Mouse (Mus musculus) heart, adult 2 months (tissue): ENCODE results near the gene Rap1b.

Experiments used
- CTCF ChIP-seq: fragments of 200-600 bp; IDR thresholded peaks from 2 replicates; pipeline ENCODE4 v1.8.1; 2022; ENCODE audit warnings: antibody characterized with exemption, mild to moderate bottlenecking, moderate library complexity
- EP300 ChIP-seq: fragments of 200-500 bp; IDR thresholded peaks from 2 replicates; pipeline ENCODE4 v1.6.1; 2011; ENCODE audit warnings: low read depth, low read length, control low read depth; ENCODE audit not compliant: insufficient read depth
- POLR2A ChIP-seq: fragments of 200-500 bp; IDR thresholded peaks from 2 replicates; pipeline ENCODE4 v1.6.1; 2011; ENCODE audit warnings: mild to moderate bottlenecking, low read depth, low read length, control low read depth; ENCODE audit not compliant: insufficient read depth

DNA sequence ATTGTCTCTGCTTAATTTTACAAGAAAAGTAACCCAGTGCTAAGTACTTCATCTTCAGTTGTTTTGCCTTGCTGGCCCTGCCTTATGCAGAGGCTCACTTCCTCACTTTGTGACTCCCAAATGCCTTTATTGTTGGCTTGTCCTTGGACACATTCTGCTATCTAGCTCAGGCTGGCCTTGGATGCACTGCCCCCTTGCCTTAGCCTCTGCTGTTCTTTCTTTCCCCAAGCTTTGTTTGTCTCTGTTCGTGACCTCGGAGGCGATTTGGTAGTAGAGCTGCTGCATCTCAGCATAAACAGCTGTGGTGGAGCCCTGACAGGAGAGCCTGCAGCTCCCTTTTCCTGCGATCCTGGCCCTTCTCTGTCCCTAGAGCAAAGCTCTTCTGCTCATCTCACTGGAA, 50.6 kb downstream of the Rap1b start:
- TF ChIP-seq CTCF (no peak), POLR2A (no peak), EP300 (no peak)
